Mouse (Mus musculus): ENCODE results near the gene 1700021F05Rik. TPM values are rescaled to one million over a fixed set of nuclear protein-coding genes. Genes with fewer than 3 reads are reported as not detected.

Gene 1700021F05Rik
- polyA plus RNA-seq, 1 experiment = 21.4 TPM

DNA sequence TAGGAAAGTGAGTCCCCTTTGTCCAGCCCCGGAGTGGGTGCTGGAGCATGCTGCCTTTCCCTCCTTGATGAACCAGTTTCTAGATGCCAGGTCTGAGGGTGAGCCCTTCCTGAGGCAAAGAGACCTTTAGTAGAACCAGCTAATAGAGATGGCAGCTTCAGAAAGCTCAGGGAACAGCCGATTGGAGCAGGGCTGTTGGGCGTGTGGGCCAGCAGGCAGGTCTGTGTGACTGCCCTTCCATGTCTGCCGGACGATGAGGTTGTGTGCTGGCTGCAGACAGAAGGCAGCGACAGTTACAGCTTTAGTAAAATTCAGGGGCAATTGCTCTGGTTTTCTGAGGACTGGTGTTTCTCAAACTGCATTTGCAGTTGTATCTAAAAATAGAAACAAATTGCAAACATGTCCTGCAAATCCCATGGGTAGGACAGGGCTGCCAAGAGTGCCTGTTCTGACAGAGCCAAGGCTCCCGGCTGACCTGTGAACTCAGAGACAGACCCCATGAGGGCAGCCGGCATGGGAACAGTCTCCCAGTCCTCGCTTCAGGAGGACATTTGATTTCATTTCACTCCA lies 57.3 kb downstream of the 1700021F05Rik start:
- DNase-seq (ENCODE audit: low spot score) = no peak

DNA sequence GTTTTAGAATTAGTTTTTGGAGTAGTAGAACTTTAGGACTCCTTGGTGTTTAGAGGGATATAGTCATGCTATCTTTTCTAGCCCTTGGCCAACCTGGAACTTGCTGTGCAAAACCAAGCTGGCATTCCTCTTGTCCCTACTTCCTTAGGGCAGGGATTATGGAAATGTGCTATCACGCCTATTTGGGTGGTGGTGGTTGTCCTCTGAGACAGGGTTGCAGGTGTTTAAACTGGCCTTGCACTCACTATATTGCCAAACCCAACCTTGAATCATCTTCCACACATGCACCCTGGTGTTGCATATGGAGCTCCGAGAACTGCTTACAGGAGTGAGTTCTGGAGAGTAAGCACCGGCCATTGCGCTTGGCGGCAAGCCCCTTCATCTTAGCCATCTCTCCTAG lies 58.8 kb downstream of the 1700021F05Rik start:
- no peak for DNase-seq (ENCODE audit: low spot score)

- DNase-seq (ENCODE audit: low spot score) = no peak
Observed at GRCm38 (mm10) chr10:43481179-43481578, 59.6 kb downstream of the 1700021F05Rik start.

DNA sequence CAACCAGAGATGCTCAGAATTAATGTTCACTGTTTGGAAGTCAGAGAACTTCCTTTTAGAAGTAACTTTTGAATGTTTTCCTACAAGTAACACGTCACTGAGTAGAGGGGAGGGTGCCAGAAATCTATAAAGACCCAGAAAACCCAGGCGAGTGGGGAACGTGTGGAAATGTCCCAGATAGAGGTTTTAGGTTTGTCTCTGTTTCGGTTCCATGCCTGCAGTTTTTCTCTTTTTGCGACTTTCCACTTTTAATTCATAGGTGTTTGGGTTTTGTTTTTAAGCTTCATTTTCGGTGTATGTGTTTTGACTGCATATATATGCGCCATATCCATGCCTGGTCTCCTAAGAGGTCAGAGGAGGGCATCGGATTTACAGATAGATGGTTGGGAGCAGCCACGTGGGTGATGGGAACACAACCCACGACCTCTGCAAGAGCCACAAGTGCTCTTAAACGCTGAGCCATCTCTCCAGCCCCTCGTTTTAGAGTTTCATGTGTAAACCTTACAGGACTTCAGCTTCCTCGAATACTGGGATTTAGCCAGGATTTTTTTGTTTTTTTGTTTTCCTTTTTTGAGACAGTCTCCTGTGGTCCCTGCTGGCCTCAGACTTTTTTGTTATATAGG lies 60.5 kb downstream of the 1700021F05Rik start:
- no peak for DNase-seq (ENCODE audit: low spot score)

DNA sequence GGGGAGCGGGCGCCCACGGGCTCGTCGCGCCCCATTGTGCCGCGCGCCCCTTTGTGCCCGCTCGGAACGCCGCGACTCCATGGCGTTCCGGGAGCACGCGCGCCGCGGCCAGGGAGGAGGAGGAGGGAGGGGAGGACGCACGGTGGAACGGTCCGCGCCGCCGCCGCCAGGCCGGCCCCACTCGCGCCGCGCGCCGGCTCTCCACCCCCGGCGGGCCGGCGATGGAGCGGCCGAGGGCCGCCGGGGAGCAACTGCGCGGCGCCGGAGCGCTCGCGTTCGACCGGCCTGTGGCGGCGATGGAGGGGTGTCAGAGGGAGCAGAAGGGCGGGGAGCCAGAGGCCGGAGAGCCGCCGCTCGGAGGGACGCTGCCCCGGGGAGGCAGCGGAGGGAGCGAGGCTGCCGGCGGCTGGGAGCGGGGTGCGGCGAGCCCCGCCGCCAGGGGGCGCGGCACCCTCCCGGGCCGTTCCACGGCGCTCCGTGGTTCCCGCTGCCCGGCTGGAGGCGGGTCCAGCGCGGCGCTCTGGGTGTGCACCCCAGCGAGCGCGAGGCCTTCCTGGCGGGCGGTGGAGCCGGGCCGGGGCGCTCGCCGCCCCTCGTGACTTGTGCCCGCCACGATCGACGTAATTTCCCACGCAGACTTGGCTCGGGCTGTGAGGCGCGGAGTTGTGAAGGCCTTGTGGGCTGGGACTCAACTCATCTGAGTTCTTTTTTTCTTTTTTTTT lies 61.2 kb downstream of the 1700021F05Rik start:
- DNase-seq (ENCODE audit: low spot score) = peak; percentile 93

DNA sequence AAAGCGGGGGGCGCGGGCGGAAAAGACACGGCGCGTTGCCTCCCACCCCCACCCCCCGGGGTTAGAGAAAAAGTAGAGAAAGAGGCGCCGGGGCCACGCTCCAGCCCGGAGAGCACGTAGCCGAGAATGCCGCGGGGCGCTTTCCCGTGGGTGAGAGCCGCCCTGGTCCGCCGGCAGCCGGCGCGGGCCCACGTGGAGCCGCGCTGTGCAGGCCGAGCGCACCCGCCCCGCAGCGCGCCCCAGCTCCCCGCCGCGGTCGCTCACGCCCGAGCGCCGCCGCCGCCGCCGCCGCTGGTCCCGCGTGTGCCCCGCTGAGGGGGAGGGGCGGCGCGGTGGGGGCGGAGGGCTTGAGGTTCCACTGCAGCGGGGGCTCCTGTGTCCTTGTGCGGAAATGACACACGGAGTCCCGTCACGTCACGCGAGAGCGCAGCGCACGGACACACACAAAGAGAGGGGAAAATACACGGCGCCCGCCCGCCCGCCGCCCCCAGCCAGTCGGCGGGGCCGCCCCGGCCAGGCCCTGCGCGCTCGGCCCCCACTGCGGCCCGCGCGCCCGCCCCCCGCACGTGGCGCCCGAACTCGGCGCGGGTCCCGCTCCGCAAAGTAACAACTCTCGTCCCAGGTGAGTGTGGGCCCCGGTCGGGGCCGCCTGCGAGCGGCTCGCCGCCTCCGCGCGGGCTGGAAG lies 61.9 kb downstream of the 1700021F05Rik start, which contains the start of gene Bend3:
Gene Bend3 (plus strand): TSS at position 81 of the 685 bp plus-strand sequence.
- peak; percentile 63 for DNase-seq (ENCODE audit: low spot score)

GRCm38 (mm10) chr10:43477865-43478681 lies 62.7 kb downstream of the 1700021F05Rik start:
- DNase-seq (ENCODE audit: low spot score) = peak; percentile 38

DNA sequence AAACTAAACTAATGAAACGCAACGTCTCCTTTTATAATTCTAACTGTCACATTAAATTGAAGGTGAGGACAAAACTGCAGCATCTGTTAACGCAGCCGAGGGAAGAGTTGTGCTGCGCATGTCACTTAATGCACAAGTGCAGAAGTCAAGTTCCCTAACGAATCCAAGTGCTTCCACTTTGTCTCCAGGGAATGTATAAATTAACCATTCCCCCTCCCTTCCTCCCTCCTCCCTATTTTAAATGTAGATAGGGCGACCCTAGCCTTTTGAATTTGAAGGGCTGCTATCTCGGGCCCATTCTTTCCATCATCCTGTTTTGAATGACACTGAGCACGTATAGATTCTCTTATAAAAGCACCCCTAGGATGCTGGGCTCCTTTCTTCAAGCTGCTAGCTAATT lies 63.3 kb downstream of the 1700021F05Rik start:
- no peak for DNase-seq (ENCODE audit: low spot score)

DNA sequence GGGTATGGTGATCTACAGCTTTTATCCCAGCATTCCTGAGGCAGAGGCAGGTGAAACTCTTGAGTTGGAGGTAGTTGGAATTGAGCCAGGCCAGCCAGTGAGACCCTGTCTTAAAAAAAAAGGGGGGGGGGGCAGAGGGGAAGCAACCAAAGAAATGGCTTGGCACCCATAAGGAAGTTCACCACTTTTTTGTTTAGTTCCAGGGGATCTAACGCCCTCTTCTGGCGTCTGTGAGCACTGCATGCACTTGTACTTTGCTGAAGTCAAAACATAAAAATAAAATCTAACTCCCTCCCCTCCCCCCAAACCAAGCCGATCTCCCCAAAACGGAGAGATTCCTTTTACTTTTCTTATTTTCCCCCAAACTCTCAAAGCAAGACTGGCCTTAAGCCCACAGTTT lies 65.4 kb downstream of the 1700021F05Rik start:
- DNase-seq (ENCODE audit: low spot score) = no peak

Other genes starting within 250 kb of the 1700021F05Rik start
- gene Bend3, start 62.2 kb downstream of the 1700021F05Rik start, polyA plus RNA-seq (2012; rRNA removed) = 2.9 and 3.5 TPM in 2 replicates
- gene Gm9803, start 16.9 kb downstream of the 1700021F05Rik start, polyA plus RNA-seq (2012; rRNA removed) = 13.1 and 16.7 TPM in 2 replicates
- gene Cd24a, start 37.3 kb upstream of the 1700021F05Rik start, polyA plus RNA-seq (2012; rRNA removed) = 112 and 114 TPM in 2 replicates

Measured in urinary bladder, adult 2 months (tissue).